Mouse (Mus musculus): ENCODE results near the gene Coq2.

The Coq2 gene

GRCm38 (mm10) chr5:100619586-100620275 lies 55.2 kb downstream of the Coq2 start:
- no peak for DNase-seq

- no peak for DNase-seq
Measured at GRCm38 (mm10) chr5:100613896-100614768, 60.8 kb downstream of the Coq2 start.

- DNase-seq = no peak
Measured at GRCm38 (mm10) chr5:100607868-100608267, 67.1 kb downstream of the Coq2 start.

GRCm38 (mm10) chr5:100607090-100607762 lies 67.7 kb downstream of the Coq2 start:
- DNase-seq = no peak

GRCm38 (mm10) chr5:100605828-100606229 lies 69.1 kb downstream of the Coq2 start:
- no peak for DNase-seq

All from thymus, postnatal 25 days (tissue).